Mouse (Mus musculus) thymus, postnatal 10 days (tissue): ENCODE results near the gene Tle4.

ENCODE experiments used
- DNase-seq, 2 experiments: peaks; one replicate each; pipeline ENCODE4 v3.0.0; 2021; ENCODE audit warnings: low spot score in 2 of 2

The Tle4 gene

DNA sequence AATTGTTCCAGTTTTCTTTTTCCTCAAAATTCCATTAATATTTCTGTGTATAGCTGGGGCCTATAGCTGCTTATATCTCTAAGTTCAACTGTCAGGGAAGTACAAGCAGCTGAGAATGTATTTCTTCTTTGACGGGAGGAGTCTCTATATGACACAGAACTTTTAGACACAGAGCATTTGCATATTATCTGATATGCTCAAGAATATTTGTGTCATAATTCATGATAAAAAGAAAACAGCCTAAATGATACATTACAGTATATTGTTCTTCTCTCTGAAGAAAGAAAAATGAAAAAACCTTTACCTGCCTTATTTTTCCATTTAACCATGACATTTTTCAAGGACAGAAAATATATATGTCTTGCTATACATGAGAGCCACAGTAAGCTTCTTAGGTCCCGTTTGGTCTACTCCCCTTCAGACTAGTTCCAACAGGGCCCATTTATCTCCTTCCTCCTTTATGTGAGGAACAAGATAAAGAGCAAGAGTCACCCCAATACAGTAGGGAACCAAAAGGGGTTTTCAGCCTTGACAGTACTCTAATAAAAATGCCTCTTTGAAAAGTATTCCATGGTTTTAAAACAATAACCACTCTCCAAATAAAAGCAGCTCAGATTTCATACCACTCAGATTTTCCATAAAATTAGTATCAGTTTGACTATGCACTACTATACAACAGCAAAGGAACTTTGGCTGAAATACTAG is 77.6 kb downstream of the Tle4 start:
- no peak for DNase-seq

DNA sequence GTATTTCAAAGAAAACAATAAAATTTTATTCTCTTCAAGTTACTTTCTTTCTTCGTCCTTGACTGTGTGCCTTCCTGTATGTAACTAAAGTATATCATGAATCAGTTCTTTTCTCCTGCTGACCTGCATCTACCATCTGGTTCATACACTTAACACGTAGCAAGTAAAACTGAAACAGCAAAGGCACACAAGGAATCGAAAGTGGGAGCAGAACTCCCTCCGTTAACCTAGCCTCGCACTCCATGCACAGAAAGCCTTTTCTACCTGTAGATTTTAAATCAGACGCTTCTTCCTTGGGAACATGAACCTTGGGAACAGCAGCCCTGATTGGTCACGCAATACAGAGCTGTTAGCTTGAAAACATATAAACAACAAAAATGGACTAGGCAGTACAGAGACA is 78.7 kb downstream of the Tle4 start:
- no peak for DNase-seq

DNA sequence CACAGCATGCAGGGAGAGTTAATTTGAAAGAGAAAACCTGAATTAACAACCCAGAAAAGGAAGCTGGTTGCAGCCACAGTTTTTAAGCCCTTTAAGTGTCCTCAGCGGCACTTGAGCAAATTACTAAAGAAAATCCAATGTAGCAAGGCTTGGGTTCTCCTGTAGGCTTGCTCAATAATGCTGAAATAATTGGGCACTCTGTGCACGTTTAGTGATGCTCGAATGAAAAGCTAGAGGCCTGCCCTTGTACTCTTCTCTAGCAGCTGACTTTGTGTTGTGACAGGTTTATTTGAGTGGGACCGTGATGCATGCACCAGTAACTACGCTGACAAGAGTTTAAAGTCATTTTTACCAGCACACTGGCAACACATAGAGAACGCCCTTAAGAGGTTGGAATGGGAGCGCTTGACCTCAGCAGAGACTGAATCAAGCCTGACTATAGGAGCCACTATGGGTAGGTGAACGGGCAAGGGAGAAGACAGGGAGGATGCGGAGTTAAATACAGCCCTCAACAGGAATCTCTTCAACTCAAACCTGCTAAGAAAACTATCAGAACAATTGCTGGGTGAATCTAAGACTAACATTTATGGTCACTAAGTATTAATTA is 79.3 kb downstream of the Tle4 start:
- DNase-seq: no peak

DNA sequence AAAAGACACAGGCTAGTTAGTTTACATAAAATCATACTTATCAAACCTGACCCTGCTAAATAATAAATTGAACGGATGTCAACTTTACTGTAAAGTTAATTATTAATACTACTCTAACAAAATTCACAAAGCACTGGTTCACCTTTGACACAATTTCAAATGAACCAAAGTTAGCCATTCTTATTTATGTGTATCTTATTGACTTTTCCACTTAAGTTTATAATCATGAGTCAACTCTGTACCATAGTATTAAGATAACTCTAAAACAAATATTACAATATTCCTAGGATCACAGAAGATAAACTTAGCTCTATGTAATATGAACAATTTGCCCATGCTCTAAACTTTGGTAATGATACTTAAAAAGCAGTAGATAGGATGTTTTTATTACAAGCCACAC is 81.4 kb downstream of the Tle4 start:
- DNase-seq: no peak

DNA sequence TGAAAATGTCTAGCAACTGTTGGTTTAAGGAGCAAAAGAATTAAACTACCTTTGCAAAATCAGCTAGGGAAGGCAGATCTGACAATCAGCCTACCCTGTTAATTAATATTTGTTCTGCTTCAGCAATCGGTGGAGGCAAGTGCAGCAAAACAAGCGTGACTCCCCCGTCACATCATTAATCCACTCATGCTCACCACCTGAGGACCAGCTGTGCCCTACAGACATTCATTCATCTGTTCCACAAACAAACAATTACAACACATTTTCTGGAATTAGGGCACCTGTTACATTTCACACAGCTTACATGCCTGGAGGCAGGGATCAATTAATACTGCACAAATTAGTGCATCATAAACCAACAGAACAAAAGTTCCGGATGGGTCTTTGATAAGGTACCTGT is 89.0 kb downstream of the Tle4 start:
- DNase-seq: no peak

DNA sequence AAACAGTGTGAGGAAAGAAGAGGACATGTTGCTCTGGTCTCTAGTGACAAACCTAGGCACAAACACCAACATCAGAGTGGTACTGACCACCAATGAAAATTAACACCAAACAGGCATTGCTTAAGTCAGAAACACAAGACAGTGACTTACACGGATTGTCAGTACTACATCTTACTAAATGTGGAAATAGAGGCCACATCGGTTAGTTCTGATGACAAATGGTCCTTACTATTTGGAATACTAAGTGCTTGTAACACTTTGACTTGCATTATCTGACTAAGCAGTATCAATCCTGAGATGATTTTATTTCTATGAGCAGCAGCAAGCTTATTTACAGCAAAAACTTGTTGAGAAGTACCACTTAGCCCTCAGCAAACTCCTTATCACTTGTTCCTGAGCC is 89.9 kb downstream of the Tle4 start:
- no peak for DNase-seq

DNA sequence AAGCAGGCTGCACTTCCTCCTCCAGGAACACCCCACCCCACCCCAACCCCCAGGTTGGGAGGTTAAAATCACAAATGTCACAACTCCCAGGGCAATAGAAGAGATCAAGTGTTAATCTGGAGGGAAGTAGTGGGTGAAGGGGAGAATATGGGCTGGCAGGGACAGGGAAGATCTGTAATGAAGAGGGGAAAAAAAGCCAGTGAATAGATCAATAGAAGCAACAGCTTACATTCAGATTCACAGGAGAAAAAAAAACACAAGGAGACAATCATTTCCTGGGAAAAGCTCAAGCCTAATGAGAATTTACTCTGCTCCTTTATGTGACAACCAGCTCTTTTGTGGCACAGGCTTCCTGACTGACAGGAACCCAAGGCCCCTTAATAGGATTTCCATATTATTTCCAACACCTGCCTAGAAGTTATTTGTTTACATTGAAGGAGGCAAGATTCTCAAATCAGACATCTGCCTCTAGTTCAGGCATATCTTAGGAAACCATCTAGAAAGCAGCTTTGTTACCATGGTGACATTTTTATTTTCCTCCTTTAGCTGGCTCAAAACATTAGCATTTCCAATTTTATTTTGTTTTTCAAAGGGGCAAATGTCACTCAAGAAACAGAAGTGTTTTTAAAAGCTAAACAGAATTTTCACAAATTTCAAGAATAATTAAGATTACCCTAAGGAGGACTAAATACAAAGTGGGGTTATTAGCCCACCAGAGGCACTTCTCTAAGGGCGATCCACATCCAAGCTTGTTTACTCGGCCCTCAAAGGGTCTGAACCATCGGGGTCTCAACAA is 90.8 kb downstream of the Tle4 start:
- no peak for DNase-seq

DNA sequence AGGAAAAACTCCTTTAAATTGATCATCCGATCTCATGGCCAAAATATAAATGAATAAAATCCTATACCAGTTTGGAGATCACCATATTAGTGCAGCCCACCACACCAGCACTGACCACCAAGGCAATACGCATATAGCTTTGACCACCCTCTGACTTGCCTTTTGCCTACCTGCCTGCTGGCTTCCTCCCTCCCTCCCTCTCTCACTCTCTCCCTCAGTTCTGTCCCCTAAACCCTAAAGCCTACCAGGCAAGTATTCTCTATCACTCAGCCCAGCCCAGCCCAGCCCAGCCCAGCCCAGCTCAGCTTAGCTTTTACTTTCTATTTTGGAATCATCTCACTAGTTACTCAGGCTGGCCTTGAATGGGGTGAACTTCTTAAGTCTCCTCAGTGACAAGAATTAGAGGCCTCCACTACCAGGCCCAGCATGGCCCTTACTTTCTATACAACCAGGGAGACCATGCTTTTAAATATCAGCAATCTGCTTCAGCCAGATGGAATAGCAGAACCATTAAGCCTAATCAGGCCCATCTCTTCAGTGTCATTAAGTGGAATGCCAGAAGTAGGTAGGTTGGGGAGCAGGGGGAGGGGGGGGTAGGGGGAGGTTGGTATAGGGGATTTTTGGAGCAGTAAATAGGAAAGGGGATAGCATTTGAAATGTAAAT is 91.8 kb downstream of the Tle4 start:
- DNase-seq: no peak

DNA sequence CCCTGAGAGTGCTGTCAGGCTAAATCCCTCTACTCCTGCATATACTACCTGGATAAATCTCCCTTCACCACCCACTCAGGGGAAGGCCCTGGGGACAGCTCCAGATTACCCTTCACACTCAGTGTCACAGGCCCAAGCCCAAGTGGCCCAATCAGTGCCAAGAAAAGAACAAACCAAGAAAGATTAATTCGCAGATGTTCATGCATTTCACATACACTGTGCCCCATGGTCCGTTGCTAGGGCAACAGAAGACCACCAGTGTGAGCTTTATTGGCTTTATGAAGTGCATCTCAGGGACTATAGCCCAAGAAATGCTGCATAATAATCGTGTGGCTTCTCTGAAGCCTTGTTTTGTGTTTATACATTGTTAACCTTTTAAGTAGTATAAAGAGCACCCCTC is 92.5 kb downstream of the Tle4 start:
- no peak for DNase-seq

DNA sequence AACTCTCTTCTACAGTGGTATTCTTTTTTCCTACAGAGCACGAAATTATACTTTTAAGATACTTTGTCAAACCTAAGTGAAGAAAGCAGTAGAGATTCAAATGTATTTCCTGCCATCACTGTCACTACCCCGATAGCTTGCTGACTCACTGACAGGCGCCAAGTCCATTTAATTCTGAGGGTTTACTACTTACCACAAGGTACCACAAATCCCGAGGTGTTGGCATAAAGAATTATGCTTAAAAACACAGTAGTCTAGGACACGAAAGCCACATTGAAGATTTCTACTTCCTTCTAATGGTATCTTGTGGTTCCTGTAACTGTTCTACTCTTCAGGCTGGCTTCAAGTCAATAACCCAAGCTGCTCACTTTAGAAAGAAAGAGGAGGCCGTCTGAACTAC is 94.0 kb downstream of the Tle4 start:
- DNase-seq: no peak

DNA sequence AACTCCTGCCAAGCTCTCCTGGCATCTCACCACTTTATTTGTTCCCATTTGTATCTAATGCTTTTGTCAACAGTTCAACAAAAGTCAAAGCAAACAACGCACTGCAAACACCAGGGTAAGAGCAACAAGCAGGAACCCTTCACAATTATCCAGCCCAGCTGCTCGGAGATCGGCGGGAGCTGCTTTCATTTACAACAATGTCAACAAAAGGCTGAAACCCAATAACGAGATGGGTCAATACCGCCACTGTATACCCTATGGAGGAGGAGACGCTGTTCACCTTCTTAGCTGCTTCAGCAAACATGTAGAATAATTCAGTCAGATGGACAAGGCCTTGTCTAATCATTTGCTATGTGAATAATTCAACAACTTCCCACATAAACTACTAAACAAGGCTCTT is 95.6 kb downstream of the Tle4 start:
- no peak for DNase-seq

DNA sequence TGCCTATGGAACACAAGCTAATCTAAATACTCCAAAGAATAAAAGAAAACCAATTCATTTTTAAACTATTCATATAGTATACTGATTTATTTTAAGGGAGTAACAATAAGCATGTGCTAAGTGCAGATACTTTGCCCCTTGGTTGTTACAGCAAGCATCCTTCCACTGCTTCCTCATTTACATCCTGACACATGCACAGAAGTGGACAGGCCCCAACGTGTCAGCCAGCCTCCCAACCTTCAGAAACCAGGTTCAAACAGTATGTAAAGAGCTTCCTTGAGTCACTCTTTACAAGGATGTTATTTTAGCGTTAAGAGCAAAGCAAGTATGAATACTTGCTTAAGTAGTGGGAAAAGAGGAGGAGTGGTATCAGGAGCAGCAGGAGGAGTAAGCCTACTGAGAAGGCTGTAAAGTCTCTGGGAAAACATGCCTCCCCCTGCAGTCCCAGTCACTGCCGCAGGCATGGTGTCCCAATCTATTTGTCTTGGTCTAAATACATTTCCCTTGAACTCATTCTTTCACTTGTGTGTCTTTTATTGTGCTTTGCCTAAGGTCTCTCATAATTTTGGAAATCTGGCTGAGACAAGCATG is 97.9 kb downstream of the Tle4 start:
- no peak for DNase-seq

DNA sequence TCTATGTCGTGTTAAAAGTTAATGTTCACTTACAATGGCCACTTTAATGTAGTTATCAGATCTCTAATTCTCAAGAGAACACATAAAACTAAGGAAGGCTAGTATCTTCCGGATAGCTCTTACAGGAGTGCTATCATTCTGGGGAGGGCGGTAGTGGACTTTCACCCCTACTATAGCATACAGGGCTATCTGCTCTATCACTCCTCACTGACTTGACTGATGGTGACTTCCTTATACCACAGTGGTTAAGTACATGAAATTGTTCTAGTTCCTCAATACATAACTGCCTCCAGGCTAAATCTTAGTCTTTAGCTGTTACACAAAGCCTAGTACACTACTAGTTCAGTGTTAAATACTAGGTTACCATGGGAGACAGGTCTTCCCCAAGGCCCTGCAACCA is 104.8 kb downstream of the Tle4 start:
- no peak for DNase-seq

DNA sequence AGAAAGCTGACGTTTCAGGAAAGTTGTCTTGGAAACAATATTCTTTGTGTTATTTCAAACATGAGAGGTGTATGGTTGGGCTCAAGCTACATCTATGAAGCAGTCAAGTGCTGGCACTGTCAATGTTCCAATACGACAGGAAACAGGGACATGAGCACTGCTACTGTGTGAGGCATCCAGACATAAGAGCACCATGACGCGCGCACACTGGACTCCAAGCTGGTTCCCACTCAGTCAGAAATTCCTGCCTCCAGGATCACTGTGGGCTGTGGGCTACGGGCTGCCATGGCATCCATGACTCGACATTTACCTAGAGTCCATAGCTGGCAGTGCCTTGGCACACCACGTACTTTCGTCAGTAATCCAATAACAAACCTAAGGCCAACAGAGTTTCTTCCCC is 110.7 kb downstream of the Tle4 start:
- DNase-seq: no peak

DNA sequence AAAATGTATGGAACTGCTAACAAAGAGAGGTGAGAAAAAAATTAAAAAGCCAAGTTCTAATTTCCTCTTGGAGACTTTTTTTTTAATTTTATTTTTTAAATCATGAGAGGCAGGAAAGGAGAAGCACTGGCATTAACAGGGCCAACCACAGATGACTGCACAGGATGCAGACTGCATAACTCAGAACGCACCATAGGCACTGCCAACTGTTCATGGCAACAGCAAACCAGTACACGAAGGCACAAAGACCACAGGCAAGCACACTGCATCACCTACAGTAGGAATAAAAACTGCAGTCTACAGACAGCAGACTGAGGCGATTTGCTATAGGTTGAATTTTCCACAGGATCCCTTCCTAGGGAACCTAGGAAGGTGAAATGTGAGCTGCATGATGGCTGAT is 112.7 kb downstream of the Tle4 start:
- DNase-seq: no peak

DNA sequence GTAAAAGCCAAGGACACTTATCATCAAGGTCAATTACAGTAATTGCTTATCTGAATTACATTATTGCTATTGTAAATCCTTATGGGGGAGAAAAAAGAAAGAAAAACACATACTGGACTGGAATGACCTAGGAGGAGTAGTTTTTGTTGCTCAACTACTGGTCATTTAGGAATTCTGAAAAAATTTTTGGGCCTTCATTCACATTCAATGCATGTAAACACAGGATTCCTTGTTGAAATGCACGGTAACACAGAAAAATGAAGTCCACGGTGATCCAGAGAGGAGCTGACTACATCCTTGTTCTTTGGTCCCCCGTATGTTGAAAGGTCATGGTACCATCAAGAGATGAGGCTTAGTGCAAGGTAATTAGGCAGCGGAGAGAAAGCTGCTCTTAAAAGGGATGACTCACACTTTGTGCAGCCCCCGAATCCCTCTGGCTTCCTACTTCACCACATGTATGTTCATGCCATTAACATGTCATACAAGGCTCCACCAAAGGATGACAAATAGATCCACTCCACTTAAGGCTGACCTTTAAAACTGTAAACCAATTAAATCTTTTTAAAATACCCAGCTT is 115.2 kb downstream of the Tle4 start:
- DNase-seq: no peak

DNA sequence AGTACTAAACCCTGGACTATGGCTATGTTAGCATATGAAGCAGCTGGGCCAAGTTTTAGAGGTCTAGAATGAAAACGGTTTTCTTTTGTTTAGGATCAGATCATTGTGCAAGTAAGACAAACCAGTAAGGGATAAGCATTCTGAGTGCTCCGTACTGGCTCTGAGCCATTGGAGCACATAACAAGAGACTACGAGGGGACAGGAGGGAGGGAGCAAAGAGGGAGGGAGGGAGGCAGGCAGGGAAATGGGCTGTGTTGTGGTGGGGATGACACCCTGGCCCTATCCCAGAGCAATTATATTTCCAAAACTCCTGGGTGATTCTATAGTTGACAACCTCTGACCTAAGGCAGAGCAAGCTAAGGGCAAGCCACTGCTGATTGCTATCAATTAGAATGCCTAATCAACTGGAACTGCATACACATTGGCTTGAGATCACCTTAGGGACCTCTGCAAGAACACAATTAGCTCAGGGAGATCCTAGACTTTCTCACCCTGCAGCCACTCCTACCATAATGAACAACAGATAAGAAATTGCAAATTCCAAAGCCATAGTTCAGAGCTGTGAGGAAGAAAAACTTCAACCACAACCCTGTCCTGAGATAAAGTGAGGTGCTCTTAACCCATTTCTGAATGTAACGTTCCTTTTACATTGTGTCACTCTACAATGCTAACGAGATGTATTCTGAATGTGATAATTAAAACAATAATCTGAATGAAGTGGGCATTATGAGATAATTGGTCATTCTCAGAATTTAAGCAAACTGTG is 115.9 kb downstream of the Tle4 start:
- DNase-seq: no peak

DNA sequence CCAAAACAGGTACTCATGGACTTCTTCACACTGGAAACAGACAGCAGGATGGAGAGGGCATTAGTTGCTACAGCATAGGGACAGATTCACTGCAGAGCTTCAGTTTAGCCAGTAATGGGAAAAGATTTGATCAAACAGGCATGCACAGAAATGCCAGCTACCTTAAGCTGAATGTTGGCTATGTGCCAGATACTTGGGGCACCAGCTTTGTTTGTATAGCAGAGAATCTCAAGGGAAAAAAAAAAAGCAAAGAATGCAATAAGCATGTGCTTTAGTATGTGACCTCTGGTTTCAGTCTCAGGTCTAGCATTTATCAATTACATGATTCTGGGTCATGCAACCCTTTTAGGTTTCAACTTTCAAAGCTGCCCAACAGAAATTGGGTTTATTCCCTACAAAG is 118.1 kb downstream of the Tle4 start:
- no peak for DNase-seq

DNA sequence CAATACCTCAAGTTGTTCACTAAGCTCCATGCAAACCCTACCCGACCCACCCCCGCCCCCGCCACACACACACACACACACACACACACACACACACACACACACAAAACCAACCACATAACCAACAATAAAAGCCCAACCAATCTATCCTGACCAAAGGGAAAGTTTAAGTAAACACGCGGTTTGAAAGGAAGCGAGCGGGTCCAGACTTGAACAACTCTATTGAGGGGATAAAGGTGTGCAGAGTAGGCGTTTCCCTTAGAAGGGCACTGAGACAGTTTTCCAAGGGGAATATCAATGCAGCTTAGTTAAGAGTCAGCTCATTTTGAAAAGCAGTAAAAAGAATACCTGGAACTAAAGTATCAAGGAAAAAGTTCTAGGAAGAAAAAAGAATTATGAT is 128.5 kb downstream of the Tle4 start:
- no peak for DNase-seq

DNA sequence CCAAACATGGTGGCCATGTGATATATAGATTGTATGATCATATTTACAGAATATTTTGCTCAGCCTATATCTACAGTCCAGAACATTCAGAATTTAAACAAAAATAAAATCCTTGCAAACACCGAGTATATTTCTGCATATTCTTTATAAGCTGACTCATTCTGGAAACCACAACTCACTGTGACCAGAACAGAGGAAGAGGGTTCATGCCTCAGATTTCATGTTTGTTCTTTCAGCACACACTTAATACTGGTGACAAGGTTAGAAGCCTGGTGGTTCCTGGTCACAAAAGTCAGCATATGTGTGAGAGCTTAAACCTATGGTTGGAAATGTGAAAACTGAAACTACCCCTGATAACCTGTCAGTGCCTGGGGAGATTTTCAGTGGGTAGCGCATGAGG is 129.1 kb downstream of the Tle4 start:
- no peak for DNase-seq

DNA sequence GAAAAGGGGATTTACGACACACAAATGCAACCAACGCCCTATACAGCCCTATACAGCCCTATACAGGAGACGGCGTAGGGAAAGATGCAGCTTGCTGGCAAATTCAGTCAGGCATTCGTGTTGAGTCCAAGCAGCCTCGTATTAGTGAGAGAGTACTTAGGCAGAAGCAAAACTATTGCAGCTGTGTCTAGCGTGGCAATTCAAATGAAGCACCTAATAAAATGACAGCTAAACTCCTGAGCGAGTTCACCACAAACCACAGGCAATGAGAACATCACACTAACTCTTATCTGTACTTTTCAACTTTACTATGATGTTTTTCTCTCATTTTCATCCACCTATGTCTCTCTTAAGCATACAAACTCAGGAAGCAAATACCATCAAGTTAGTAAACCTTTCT is 131.8 kb downstream of the Tle4 start:
- DNase-seq: no peak
